Mouse (Mus musculus): ENCODE results near the gene Acap3.

Acap3 gene

GRCm38 (mm10) chr4:155891551-155892001 lies at the start of gene Acap3, which contains the start of gene Pusl1:
Acap3 (plus strand) TSS chr4:155891822.
Pusl1 (minus strand) TSS chr4:155891781.
- DNase-seq, result peak; percentile 100

DNA sequence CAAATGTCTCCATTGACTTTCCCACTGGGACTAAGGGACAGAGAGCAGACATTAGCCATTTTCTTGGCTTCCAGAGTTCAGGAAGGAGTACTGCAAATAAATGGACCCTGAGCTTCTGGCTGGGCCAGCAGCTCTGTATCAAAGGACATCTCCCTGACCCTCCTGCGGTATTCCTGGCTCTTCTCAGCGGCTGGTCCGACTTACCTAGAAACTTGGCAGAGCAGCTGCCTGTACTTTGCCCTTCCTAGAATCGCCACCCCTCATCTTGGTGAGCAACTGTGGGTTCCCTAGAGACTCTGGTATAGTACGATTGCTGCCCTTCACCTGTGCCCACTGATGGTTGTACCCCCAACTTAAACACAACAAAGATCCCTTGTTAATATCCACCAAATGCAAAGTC lies 48.4 kb upstream of the Acap3 start:
- no peak for DNase-seq

- peak; percentile 99 for DNase-seq
Observed at GRCm38 (mm10) chr4:155846871-155847578, 44.6 kb upstream of the Acap3 start, which contains the start of gene Dvl1. Dvl1 (plus strand) TSS chr4:155847402.

DNA sequence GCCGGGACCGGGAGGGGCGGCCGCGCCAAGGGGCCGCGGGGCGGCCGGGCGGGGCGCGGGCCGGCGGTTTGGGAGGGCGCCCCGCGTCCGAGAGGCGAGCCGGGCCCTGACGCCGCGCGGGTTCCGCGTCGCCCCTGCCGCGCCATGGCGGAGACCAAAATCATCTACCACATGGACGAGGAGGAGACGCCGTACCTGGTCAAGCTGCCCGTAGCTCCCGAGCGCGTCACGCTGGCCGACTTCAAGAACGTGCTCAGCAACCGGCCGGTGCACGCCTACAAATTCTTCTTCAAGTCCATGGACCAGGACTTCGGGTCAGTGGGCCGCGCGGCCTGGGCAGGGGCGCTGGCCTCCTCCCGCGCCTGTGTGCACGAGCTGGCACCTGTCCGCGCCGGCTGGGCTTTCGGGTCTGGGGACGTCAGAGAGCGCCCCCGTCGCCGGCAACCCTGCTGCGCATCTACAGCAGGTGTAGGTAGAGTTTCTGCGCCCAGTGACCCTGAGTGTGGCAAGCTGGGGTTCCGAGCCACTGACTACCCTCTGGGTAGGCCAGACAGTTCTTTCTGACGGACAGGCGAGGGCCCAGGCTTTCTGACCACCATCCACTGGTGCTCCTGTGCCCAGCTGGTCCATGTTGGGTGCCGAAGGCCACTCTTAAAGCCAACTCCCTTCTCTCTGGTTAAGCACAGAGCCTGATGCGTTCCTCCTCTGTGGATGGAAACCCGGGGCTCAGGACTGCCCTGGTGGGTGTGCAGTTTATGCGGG lies 43.9 kb upstream of the Acap3 start:
- DNase-seq, result peak; percentile 73

DNA sequence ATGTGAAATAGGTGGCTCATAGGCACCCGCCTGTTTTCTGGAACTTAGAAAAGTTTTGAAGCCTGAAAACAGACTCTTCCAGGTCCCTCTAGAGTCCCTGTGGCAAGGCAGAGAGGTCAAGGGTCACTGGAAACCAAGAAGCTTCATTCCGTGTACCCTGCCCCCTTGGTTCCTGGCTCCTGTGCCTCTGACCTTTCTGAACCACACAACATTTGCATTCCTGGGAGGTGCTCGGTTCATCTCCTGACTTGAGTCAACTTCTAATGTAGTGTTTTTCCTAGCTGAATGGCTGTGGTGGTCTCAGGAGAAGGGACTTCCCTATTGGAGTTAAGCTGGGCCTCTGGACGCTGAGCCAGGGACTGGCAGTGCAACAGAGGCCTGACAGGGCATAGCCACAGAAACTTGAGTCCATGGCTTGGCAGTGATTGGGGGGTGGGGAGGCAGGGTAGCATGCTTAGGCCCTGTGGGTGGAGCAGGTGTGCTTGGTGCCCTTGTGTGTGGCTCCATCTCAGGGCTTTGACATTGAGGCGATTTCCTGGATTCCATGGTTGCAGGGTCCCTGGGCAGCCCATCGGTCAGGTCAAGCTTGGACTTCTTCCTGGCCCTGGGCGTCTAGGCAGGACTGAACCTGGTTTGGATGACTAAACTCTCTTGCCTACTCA lies 43.1 kb upstream of the Acap3 start:
- peak; percentile 31 for DNase-seq

DNA sequence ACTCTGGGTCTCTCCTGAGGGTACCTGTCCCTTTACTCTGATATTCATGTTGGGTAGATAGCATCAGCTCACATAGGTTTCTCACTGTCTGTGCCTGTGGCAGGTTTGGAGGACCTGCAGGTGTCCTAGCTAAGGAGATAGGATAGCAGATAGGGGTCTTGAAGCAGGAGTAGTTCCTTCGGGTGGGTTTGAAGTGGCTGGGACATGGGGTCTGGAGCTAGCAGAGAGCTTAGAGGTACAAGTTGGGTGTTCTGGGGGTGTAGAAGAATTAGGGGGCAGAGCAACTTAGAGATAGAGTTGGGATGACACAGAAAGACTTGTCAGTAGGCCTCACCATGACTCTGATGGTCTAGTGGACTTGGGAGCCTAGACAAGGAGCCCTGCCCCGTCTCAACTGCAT lies 42.2 kb upstream of the Acap3 start:
- DNase-seq, result no peak

DNA sequence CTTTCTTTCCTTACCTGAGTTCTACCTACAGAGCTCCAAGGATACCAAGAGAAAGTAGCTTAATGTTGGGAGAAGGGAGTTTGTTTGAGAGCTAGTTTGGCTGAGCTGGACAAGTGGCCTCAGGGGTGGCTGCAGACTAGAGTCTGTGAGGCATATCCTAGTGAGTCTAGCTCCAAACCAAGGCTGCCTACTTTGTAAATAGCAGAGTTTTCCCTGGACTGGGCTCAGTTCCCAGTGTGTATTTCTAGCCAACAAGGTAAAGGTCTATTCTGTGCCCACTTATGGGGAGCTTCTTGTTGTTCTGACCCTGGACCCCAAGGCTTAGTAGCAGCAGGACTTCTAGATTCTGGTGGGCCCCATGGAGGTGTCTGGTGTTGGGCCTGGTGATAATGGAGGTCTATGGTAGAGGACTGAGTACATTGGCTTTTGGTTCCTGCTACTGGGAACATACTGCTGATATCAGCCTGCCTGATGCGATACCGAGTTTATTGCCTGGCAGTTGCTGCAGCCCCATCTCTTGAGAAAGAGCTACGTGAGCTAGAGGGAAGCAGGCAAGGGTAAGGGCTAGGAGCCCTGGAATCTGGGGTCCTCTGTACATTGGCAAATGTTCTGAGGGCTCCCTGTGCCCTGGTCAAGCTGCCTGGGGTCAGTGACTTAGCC lies 41.7 kb upstream of the Acap3 start:
- no peak for DNase-seq

GRCm38 (mm10) chr4:155851368-155851767 lies 40.3 kb upstream of the Acap3 start:
- no peak for DNase-seq

DNA sequence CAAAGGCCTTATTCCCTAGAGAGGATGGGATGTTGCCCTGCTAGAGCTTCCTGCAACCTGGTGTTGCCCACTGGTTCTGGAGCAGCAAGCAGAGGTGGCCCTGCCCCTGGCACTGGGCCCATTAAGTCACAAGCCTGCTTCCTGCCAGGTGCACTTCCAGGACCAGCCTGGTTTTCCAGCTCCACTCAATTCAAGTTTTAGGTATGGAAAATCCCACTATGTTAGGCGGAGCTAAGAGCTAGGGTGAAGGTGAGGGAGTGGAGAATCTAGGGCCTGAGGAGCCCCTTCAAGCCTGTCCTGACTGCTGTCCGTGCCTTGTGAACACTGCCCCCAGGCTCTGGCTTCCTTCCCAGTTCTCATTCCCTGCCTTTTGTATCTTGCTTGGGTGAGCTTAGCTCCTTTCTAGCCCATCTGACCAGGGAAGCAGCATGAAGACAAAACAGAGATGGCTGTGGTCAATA lies 39.6 kb upstream of the Acap3 start:
- no peak for DNase-seq

DNA sequence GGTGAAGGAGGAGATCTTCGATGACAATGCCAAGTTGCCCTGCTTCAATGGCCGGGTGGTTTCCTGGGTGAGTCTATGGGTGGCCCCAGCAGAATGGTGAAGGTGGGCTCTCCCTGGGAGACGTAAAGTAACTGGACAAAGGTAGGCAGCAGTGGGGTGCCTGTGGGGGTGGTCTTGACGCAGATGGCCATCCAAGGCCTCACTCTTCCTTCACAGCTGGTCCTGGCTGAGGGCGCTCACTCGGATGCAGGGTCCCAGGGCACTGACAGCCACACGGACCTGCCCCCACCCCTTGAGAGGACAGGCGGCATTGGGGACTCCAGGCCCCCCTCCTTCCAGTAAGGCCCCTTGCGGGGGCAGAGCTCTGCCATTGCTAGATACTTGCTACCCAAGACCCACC lies 38.2 kb upstream of the Acap3 start:
- no peak for DNase-seq

- no peak for DNase-seq
Observed at GRCm38 (mm10) chr4:155854991-155855390, 36.6 kb upstream of the Acap3 start.

DNA sequence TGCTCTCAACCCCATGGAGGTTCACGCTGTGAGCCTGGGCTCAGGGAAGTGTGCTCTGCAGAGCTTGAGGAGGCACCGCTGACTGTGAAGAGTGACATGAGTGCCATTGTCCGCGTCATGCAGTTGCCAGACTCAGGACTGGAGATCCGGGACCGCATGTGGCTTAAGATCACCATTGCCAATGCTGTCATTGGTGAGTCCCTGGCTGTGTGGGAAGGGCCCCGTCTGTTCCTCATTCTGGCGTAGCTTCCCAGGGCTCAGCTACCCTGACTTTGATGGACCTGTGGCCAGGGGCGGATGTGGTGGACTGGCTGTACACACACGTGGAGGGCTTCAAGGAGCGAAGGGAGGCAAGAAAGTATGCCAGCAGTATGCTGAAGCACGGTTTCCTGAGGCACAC lies 35.6 kb upstream of the Acap3 start:
- DNase-seq, result no peak

- DNase-seq, result no peak
Observed at GRCm38 (mm10) chr4:155856881-155857280, 34.7 kb upstream of the Acap3 start.

GRCm38 (mm10) chr4:155859318-155859717 lies 32.3 kb upstream of the Acap3 start:
- DNase-seq, result peak; percentile 75

GRCm38 (mm10) chr4:155861787-155862186 lies 29.8 kb upstream of the Acap3 start:
- DNase-seq, result no peak

DNA sequence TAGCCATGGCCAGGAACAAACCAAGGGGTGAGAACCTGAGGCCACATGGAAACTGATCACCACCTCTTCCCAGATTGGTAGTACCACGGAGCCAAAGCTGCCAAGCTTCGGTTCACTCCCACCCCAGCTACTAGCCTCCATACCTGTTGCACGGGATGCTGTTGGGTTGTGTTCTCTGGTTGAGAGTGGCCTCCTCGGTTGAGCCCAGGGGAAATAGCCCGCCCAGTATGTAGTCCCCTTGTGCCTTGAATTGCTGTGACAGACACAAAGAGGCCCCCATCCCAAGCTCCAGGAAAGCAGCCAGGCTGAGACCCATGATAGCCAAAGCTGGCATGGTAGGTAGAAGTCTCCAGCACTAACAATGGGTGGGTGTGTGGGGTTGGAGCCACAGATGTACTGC lies 28.6 kb upstream of the Acap3 start, which contains the start of gene Tas1r3:
Gene Tas1r3, minus strand, starts transcription at position 362 of the 400 bp plus-strand sequence.
- no peak for DNase-seq

DNA sequence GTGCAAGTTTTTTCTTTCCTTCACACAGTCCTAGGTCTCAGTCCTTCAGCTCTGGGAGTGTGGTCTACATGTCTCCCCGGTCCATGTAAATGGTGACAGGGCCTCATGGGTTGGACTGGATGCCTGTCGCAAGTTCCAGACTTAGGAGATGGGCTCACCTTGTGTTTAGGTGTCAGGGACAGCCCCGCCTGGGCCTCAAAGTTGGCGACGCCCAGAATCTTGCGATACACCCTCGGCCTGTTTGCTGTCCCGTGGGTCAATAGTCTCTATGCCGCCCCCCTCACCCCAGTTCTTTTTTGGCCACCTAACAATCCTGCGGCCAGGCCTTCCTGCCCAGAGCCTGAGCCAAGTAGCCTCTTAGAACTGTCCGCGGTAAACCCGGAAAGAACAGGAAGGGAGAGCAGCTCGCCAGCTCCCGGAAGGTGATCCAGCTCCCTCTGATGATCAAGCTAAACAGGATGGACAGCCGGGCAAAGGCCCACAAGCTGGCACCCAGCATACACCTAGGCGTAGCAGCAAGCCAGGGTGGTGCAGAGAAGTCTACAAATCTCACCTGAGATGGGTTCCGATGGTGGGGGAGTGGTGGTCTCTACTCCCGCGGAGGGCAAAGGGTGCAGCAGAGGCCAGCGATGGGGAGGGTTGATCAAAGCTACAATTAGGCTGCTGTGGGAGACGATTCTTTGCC lies 22.9 kb upstream of the Acap3 start:
- DNase-seq, result peak; percentile 28

- peak; percentile 97 for DNase-seq
Observed at GRCm38 (mm10) chr4:155869317-155870033, 22.1 kb upstream of the Acap3 start, which contains the start of the genes Cptp and Ints11. Cptp (minus strand) TSS chr4:155869440. Ints11 (plus strand) TSS chr4:155869546.

DNA sequence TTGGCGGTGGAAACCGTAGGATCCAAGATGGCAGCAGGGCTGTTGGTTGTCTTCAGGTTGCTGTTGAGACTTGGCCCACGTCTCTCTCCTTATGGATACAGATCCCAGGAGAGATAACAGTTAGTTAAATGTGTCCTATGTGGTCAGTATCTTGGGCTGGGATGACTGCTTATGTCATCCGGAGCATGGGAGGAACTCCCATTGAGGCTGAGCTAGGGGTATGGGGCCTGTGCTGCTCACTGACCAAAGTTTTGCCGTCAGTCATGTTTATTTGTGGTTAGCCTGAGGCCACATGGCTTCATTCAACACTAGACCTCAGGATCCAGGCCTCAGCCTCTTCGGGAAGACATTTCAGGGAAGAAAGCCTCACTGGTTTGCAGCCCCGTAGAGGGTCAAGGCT lies 20.2 kb upstream of the Acap3 start:
- no peak for DNase-seq

GRCm38 (mm10) chr4:155883587-155883986 lies 8.0 kb upstream of the Acap3 start:
- DNase-seq, result no peak

GRCm38 (mm10) chr4:155886330-155886729 lies 5.3 kb upstream of the Acap3 start:
- DNase-seq, result no peak
